Mouse (Mus musculus): ENCODE data around the gene Fam219b.

Fam219b gene

DNA sequence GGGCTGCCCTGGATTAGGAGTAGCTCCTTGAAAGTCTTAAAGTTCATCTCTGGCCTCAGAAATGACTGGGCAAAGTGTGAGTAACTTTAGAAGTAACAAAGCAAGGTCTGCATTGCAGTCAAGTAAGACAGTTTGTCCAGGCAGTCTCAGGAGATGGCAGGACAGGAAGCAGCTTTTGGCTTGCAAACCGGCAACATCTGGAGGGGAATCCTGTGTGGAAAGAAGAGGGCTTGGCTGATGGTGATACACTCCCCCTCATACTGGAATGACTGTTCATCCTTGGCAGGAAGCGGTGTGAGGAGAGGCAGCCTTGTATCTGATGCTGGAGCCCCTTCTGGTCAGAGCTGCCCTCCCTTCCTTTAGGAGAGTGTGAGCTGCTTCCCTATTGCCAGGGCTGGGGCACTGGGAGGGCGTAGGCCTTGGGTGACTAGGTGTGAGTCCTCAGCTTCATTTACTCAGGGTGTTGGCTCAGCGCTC, 25.6 kb downstream of the Fam219b start:
- peak; percentile 65 to 81 for DNase-seq (ENCODE audit: low spot score in 2 of 2)

DNA sequence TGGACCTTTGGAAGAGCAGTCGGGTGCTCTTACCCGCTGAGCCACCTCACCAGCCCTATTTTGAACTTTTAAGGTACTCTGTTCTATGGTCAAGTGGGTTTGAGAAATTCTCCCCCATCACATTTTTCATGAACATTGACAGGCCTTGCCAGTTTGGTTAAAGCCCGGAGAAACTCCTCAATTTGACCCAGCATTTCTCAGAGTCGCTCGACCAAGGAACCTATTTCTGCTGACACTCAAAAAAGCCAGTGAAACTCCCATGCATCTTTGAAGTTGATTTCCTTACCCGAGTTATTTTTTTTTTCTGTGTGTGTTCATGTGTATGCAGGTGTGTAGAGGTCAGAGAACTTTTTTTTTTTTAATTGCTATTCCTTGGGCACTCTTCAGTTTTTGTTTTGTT, 27.3 kb downstream of the Fam219b start:
- no peak for DNase-seq (ENCODE audit: low spot score in 2 of 2)

DNA sequence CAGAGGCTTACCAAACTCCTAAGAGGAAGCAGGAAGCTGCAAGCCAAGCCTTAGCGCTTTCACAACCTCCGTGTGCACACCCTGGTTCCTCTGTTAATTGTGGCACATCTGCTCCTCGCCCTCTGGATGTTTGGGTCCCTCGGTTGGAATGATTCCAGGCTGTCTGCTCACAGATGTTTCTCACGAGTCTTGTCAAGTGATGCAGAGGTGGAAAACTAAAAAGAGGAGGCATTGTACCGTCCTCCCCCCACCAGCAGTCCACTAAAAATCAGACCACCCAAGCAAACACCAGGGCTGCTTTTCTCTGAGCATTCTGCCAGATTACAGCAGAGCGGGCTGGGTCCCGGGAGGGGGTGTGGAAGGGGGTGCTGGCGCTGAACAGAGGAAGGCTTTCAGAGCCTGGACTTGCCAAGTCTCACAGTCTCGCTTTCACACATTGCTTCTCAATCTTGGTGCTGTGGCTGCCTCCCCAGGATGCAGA, 28.5 kb downstream of the Fam219b start:
- DNase-seq (ENCODE audit: low spot score in 2 of 2): peak; percentile 50 to 64

DNA sequence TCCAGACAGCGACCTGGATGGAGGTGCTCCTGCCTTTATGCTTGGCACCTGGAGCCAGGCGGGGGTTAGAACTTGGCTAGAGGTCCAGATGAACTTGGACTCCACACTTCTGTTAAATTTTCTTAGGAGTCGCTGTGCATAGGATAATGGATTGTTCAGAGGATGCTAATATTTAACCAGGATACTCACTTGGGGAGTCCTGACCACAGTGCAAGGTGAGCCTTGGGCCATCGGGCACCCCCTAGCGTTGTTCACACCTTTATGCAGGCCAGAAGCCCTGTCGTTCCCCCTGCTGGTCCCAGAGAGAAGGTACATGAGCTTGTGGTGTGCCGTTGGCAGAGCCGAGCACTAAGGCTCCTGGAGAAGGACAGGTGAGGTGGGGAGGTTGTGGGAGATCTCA, 29.5 kb downstream of the Fam219b start:
- DNase-seq (ENCODE audit: low spot score in 2 of 2): no peak

DNA sequence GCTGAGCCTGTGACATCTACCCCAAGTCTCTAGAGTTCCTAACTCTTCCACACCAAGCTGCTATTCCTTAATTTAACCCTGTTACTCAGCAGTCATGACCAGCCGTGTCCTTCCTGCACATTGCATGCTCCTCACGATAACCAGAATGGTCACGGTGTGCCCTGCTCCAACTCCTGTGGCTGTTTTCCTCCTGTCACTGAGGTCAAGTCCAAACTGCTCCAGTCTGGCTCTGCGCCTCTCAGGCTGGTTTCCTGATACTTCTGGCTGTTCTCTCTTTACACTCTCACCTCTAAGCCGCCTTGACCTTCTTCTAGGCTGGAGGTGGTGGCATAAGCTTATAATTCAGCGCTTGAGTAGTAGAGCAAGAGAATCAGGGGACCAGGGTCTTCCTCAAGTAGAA, 31.2 kb downstream of the Fam219b start:
- DNase-seq (ENCODE audit: low spot score in 2 of 2): no peak

DNA sequence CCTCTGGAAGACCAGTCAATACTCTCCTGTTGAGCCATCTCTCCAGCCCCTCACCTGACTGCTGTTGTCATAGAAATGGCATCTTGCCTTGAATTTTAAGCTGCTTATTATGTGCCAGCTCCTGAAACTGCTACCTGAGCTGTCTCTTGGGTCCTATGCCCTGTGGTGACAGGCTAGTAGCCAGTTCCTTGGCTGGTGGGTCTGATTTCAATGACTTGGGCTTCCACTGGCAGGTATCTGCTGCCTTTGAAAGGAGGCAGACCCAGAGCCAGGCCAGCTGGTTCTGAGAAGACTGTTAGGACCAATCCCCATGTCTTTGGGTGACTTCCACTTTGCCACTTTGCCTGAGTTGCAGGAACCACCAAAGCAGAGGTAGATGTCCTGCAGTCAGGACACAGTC, 37.1 kb downstream of the Fam219b start:
- DNase-seq (ENCODE audit: low spot score in 2 of 2): no peak

DNA sequence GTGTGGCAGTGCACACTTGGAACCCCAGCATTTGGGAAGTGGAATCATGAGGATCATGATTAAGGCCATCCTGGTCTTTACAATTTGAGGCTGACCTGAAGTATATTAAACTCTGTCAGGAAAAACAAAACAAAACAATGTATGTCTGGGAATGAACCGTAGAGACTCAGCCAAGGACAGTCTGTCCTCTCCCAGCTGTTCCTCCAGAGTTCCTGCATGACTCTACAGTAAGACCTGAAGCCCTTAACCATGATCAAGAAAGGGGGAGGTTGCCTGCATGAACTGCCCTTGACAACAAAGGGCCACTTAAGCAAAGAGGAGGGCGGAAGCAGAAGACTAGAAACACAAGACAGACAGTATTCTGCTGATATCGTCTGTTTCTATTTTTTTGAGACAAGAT, 38.2 kb downstream of the Fam219b start:
- DNase-seq (ENCODE audit: low spot score in 2 of 2): no peak

DNA sequence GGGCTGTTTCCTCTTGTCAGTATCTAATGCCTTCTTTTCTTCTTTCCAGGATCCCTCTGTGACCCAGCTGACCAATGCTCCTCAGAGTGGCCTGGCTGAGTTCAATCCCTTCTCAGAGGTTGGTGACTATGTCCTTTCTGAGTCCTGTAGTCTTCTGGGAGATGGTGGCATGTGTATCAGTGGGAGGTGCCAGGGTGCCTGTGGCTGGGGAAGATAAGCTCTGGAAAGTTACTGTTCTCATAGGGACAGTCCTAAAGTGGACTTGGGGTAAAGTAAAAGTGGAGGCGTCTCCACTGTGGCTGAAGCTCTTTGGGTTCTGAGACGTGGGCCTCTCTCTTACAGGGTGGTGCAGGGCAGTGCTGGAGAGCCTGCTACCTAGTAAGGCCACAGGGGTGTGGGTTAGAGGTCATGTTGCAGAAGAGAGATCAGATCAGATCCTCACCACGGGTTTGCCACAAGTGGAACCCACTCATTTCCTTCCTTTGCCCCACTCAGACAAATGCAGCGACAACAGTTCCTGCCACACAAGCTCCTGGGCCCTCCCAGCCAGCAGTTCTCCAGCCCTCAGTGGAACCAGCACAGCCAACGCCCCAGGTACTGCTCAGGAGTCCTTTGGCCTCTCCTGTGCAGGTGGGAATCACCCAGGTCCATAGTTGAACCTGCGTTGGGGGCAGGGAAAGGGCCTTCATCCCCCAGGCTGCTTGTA, 40.0 kb downstream of the Fam219b start:
- no peak for DNase-seq (ENCODE audit: low spot score in 2 of 2)

DNA sequence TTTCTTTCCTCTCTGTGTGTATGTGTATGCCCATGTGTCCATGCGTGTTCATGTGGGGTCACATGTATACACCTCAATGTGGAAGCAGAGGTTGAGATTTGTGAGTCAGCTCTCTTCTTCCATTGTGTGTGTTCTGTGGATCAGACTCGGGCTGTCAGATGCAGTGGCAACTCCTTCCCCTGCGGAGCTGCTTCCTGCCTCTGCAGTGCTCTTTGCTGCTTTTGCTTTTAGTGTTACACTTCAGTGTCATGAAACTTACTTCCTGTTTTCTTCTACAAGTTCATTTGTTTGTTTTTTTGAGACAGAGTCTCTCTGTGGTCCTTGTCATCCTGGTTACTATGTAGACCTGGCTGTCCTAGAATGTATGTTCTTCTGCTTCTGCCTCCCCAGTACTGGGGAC, 47.7 kb downstream of the Fam219b start:
- no peak for DNase-seq (ENCODE audit: low spot score in 2 of 2)

DNA sequence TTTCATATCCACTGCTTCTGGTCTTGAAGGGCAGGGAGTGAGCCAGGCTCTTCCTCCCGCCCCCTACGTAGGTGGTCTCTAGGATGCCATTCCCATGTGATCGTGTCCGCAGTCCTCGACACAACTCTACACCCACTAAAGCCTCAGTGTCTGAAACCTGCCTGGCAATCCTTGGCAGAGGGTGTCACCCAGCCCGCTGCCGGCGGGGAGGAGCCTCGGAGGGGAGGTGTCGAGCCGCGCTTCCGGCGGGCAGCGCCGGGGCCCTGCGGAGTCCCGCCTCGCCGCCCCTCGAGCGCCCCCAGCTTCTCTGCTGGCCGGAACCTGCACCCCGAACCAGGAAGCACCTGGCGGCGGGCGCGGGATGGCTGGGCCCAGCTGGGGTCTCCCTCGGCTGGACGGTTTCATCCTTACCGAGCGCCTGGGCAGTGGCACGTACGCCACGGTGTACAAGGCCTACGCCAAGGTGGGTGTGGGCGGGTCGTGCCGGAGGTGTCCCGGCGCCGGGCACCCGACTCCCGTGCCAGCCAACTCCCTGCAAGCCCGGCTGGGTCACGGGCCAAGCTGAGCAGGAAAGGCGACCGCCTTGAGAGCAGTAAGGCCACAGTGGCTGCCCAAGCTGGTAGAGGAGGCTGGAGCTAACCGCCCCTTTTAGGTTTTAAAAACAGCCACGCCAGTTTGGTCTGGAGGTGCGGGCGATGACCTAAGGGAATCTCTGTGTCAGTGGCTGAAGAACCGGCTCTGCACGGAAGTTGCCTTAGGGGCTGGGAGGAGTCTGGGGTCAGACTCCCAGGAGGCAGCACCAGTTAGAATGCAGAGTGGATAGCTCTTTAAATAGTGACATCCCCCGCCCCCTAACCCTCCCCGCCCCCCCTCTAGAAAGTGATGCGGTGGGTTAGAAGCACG, 52.1 kb downstream of the Fam219b start, which contains the start of gene Ulk3:
Gene Ulk3 (plus strand): TSS at position 229 of the 903 bp plus-strand sequence.
- peak; percentile 75 to 81 for DNase-seq (ENCODE audit: low spot score in 2 of 2)

DNA sequence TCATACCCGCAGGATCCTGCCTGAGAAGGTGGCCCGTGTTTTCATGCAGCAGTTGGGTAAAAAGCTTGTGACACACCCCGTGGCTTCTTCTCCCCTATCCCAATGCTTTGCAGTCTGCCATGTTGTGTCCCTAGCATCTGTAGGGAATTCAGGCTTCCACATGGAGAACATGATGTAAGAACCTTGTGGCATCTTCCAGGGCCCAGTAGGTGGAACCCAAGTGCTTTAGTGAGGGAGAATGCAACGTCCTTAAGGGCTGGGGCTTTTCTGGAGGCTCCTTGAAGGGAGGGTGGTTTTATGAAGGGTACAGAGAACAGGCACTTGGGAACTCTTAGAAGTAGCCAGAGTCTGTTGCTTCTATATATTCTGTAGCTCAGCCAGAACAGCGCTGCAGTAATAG, 53.4 kb downstream of the Fam219b start:
- no peak for DNase-seq (ENCODE audit: low spot score in 2 of 2)

Data from heart, adult 9 months (tissue).